Mouse (Mus musculus): Measurements from ENCODE around the gene Rapgef4.

Gene Rapgef4

GRCm38 (mm10) chr2:72269651-72270341 lies 288.8 kb downstream of the Rapgef4 start:
- no peak for DNase-seq (ENCODE audit: inconsistent ontology term)

DNA sequence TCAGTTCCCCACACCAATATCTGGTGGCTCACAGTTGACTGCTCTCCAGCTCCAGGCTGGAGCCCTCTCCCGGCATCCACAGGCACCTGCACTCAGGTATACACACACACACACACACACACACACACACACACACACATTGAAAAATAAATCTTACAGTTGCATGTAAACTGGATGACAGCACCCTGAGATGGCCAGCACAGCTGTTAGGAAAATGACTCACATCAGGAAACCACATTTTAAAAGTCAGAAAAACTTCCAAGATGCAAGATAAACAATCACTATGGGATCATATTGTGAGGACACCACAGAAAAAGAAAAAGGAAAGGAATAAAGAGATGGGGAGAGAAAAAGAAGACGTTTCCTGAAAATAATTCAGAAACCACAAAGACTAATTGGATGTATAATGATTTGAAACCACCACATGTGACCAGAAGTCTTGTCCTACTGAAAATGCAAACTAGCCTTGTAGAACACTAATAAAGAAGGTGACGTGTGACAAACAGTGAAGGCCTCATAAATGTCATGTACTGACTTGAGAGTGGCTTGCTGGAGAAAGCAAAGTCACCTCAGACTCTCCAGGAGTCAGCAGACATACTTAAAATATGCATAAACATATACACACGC lies 297.3 kb downstream of the Rapgef4 start:
- DNase-seq (ENCODE audit: inconsistent ontology term) = no peak

GRCm38 (mm10) chr2:72280524-72280923 lies 299.5 kb downstream of the Rapgef4 start:
- no peak for DNase-seq (ENCODE audit: inconsistent ontology term)

GRCm38 (mm10) chr2:72281971-72282370 lies 300.9 kb downstream of the Rapgef4 start:
- DNase-seq (ENCODE audit: inconsistent ontology term) = no peak

DNA sequence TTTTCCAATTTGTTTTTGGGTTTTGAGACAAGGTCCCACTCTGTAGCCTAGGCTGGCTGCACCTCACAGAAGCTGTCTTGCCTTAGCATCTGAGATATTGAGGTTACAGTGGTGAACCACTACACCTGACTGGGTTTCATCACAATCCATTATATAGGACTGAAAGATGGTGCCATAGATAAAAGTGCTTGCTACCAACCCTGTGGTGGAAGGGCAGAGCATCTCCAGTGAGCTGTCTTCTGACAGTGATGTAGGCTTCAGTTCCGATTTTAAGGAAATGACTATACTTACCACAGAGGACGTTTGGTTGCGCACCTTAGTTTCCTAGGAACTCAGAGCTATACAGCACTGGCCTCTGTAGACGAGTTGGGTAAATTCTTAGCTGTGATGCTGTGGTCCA lies 301.7 kb downstream of the Rapgef4 start:
- no peak for DNase-seq (ENCODE audit: inconsistent ontology term)

- no peak for DNase-seq (ENCODE audit: inconsistent ontology term)
These were observed 303.6 kb downstream of the Rapgef4 start for GRCm38 (mm10) chr2:72284689-72285088.

DNA sequence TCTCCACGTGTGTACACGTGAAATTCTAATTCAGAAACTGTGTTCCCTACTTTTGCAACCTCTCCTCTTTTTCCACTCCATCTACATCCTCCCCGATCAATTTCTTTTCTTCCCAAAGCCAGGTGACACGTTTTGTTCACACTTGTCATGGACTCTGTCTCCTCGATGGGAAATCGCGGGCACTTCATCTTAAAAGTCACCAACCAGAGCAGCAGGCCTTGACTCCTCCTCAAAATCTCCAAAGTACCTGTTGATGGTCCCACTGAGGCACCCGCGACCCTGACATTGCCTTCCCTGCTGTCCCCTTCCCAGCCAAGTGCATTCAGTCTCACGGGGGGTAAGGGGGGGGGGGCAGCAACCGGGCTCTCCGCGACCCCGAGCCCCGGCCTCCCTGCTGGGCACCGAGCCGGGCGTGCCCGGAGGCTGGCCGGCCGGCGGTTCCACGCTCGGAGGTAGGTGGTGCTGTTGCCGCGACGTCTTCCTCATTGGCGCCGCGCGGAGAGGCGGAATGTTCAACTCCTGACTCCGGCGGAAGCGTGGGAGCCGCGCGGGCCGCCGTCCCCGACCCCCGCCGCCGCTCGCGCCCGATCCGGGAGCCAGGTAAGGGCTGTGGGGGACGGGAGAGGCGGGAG lies 304.3 kb downstream of the Rapgef4 start, which contains the start of gene Map3k20:
Map3k20 (plus strand) TSS at position 382 of the 632 bp plus-strand sequence.
- DNase-seq (ENCODE audit: inconsistent ontology term) = peak; percentile 80

GRCm38 (mm10) chr2:72285888-72286661 lies 305.0 kb downstream of the Rapgef4 start:
- peak; percentile 46 for DNase-seq (ENCODE audit: inconsistent ontology term)

DNA sequence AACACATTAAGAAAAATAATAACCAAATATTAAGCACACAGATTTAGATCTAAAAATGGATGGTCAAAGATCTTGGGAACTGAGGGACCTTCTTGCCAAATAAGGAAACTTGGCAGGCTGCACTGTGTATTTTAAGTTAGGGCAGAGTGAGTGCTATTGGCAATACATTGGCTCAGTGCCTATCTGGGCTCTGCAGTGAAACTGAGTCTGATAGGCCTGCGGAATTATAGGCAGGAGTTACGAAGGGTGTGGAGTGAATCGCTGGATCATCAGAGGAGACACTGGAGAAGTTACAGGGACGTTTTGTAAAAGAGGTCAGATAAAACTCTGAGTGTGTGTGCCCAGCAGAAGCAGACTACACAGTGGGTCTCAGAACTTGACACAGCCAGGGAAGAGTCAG lies 306.1 kb downstream of the Rapgef4 start:
- peak; percentile 12 for DNase-seq (ENCODE audit: inconsistent ontology term)

DNA sequence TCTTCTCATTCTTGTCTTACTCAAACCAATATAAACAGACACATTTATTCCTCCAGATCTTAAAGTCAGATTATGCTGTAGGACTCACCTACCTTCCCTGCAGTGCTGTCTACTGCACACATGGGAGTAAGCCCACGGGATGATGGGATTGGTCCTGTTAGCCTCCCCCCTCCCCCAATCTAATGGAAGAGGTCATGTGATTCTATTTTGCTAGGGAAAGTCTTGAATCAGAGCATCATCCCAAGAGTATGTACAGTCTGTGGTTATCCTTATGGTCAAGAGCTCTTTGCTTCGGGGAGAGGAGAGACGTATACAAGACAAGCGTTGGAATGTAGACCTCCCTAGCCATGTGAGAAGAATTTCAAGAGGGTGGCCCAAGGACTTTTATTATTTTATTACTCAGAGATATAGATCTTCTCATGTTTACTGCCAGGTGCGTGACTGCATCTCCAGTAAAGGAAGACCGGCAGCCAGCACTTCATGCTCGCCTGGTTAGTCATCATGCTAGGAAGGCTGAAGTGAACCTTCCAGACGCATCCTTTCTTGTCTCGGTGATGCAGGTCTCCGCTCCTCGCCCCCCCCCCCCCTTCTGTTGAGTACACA lies 308.0 kb downstream of the Rapgef4 start:
- DNase-seq (ENCODE audit: inconsistent ontology term) = peak; percentile 18

- no peak for DNase-seq (ENCODE audit: inconsistent ontology term)
These were observed 310.1 kb downstream of the Rapgef4 start for GRCm38 (mm10) chr2:72291103-72291502.

DNA sequence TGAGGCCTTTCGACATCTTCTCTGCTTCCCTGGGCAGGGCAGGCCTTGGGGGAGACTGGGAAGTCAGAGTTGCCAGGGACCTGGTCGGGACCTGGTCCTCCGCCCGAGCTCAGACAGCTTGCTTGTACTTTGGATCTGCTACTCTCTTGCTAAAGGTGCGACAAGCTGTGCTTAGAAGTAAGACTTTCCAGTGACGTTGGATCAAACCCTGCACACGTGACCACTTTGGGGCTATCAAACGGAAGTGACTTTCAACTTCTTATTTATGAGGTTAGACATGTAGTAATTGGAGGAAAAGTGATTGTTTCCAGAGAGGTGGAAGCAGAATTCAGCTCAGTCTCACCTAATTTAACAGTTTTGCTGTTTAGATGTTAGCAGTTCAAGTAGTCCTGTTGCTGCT lies 311.5 kb downstream of the Rapgef4 start:
- no peak for DNase-seq (ENCODE audit: inconsistent ontology term)

DNA sequence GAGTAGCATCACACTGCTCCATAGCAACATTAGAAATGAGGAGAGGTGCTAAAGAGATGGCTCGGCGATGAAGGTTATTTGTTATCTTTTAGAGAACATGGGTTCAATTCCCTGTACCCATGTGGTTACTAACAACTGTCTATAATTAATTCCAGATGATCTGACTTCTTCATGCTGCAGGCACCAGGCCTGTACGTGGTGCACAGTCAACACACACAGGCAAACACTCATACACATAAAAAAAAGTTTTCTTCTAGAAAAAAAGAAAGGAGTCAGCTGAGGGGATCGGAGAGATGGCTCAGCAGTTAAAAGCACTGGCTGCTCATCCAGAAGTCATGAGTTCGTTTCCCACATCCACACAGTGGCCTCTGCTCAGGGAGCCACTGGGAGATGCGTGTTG lies 314.0 kb downstream of the Rapgef4 start:
- DNase-seq (ENCODE audit: inconsistent ontology term) = no peak

- no peak for DNase-seq (ENCODE audit: inconsistent ontology term)
These were observed 316.1 kb downstream of the Rapgef4 start for GRCm38 (mm10) chr2:72296984-72297715.

GRCm38 (mm10) chr2:72297716-72298082 lies 316.7 kb downstream of the Rapgef4 start:
- no peak for DNase-seq (ENCODE audit: inconsistent ontology term)

- DNase-seq (ENCODE audit: inconsistent ontology term) = no peak
These were observed 317.4 kb downstream of the Rapgef4 start for GRCm38 (mm10) chr2:72298406-72298805.

- DNase-seq (ENCODE audit: inconsistent ontology term) = no peak
These were observed 320.3 kb downstream of the Rapgef4 start for GRCm38 (mm10) chr2:72301194-72301916.

GRCm38 (mm10) chr2:72305738-72306137 lies 324.7 kb downstream of the Rapgef4 start:
- DNase-seq (ENCODE audit: inconsistent ontology term) = no peak
